Mouse (Mus musculus): ENCODE data around the gene Abca15. TPM values are rescaled to one million over a fixed set of nuclear protein-coding genes. Genes with fewer than 3 reads are reported as not detected.

Gene Abca15
- total and polyA plus RNA-seq, 2 experiments from 2014 or later, result not detected

DNA sequence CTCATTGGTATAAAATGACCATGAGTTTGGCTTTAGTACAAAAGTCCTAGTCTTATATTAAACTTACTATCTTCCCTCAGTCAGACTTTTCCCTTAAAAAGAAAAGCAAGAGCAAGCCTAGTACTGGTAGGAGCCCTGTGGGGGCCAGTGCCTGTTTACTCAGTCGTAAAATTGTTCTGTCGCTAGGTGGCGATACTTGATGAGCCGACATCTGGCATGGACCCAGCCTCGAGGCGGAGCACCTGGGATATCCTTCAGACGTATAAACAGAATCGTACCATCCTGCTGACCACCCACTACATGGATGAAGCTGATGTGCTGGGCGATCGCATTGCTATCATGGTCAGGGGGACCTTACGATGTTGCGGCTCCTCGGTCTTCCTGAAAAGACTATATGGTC, 32.7 kb downstream of the Abca15 start:
- DNase-seq (ENCODE audit: low spot score) (peak; percentile 7), ATAC-seq (ENCODE audit: low FRiP score) (no peak)
- Histone ChIP-seq H3K4me3 (ENCODE audit: low read depth, low read length) (no peak overlapping the region), H3K4me1 (ENCODE audit: insufficient read depth, low read length) (no peaks in the 10 kb centered on the region), H3K27me3 (ENCODE audit: insufficient read depth, low read length) (no peaks in the 10 kb centered on the region), H3K9me3 (ENCODE audit: low read length) (no peaks in the 10 kb centered on the region), H3K27ac (ENCODE audit: low read depth, low read length) (no peak overlapping the region), H3K4me2 (ENCODE audit: low read depth, low read length, poor library complexity, severe bottlenecking) (no peak overlapping the region), H3K36me3 (ENCODE audit: insufficient read depth, low read length) (no peaks in the 10 kb centered on the region), H3K9ac (replicated peaks; ENCODE audit: low read length, poor library complexity, severe bottlenecking) (no peak overlapping the region)
- peak; percentile 27 for TF ChIP-seq CTCF (IDR thresholded peaks at IDR 0.05)
- 38% methylated on average over 13 of the region's 13 CpGs for WGBS

DNA sequence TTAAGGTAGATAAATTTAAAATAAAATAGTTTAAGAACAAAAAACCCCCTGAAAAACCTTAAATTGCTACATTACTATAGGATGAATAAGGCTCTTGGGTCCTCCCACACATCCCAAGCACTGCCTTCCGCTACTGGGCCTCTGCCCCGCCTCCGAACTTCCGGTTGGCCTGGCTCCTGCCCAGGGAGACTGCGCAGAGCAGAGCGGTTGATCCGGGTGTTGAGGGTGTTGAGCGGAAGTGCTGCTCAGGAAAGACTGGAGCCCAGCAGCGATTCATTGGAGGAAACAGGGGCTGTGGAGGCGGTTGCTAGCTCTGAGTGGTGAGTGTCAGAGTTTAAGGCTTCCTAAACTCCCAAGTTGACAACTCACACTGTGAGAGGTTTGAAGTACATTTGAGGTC, 81.0 kb downstream of the Abca15 start, which contains the start of gene Abca16:
Gene Abca16 (plus strand): TSS at position 201 of the 400 bp plus-strand sequence.
- H3K4me1 ChIP-seq (ENCODE audit: insufficient read depth, low read length), result no peaks in the 10 kb centered on the region
- DNase-seq (ENCODE audit: low spot score) (no peak), ATAC-seq (ENCODE audit: low FRiP score) (no peak)
- H3K4me2 ChIP-seq (ENCODE audit: low read depth, low read length, poor library complexity, severe bottlenecking), result no peak within 1 kb of the TSS
- no peak within 1 kb of the TSS for H3K4me3 ChIP-seq (ENCODE audit: low read depth, low read length)
- no peak within 1 kb of the TSS for H3K27ac ChIP-seq (ENCODE audit: low read depth, low read length)
- H3K9me3 ChIP-seq (ENCODE audit: low read length), result no peaks in the 10 kb centered on the region
- H3K9ac ChIP-seq (replicated peaks; ENCODE audit: low read length, poor library complexity, severe bottlenecking), result no peak within 1 kb of the TSS
- no peak for TF ChIP-seq CTCF (IDR thresholded peaks at IDR 0.05)
- 79% methylated on average over 10 of the region's 10 CpGs for WGBS
- no peaks in the 10 kb centered on the region for H3K36me3 ChIP-seq (ENCODE audit: insufficient read depth, low read length)
- no peaks in the 10 kb centered on the region for H3K27me3 ChIP-seq (ENCODE audit: insufficient read depth, low read length)

DNA sequence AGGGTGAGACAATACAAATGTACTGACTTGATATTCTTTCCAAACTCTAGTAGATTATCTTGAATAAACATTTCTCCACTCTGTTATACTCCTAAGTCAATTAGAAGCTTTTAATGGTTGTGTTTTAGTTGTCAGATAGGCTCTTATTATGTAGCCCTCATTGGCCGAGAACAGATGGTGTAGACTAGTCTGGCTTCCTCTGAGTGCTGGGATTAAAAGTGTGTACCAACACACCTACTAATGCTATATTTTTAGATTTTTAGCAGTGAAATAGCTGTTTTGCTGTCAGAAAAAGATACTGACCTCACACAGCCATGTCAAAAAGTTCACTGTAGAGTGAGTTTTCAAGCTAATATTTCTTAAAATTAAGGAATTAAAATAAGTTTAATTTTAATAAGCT, 83.9 kb downstream of the Abca15 start:
- ATAC-seq (ENCODE audit: low FRiP score) (no peak), DNase-seq (ENCODE audit: low spot score) (no peak)
- no peak overlapping the region for H3K4me2 ChIP-seq (ENCODE audit: low read depth, low read length, poor library complexity, severe bottlenecking)
- 97% methylated on average over 1 of the region's 1 CpGs for WGBS
- H3K27ac ChIP-seq (ENCODE audit: low read depth, low read length), result no peak overlapping the region
- no peaks in the 10 kb centered on the region for H3K36me3 ChIP-seq (ENCODE audit: insufficient read depth, low read length)
- no peaks in the 10 kb centered on the region for H3K4me1 ChIP-seq (ENCODE audit: insufficient read depth, low read length)
- H3K9me3 ChIP-seq (ENCODE audit: low read length), result no peaks in the 10 kb centered on the region
- H3K27me3 ChIP-seq (ENCODE audit: insufficient read depth, low read length), result no peaks in the 10 kb centered on the region
- no peak for TF ChIP-seq CTCF (IDR thresholded peaks at IDR 0.05)
- H3K4me3 ChIP-seq (ENCODE audit: low read depth, low read length), result no peak overlapping the region
- no peak overlapping the region for H3K9ac ChIP-seq (replicated peaks; ENCODE audit: low read length, poor library complexity, severe bottlenecking)

DNA sequence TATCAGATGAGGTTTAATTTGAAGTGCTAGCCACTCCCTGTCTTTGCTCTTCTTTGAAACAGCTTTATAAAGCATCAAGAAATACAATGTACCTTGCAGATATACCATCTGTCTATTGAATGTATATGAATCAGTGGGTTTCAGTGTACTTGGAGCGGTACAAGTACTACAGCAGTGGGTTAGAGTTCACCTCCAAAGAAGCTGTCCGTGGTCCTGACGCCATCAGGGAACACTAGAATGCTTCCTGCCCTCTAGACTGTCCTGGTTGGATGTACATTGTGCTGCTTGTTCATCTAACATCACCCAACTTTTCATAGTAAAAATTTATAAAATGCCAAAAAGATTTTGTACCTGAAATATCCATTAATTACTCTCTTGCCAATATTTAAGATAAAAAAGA, 98.2 kb downstream of the Abca15 start:
- Histone ChIP-seq H3K4me3 (ENCODE audit: low read depth, low read length) (no peak overlapping the region), H3K4me2 (ENCODE audit: low read depth, low read length, poor library complexity, severe bottlenecking) (no peak overlapping the region), H3K9ac (replicated peaks; ENCODE audit: low read length, poor library complexity, severe bottlenecking) (no peak overlapping the region), H3K4me1 (ENCODE audit: insufficient read depth, low read length) (no peaks in the 10 kb centered on the region), H3K36me3 (ENCODE audit: insufficient read depth, low read length) (no peaks in the 10 kb centered on the region), H3K27me3 (ENCODE audit: insufficient read depth, low read length) (no peaks in the 10 kb centered on the region), H3K27ac (ENCODE audit: low read depth, low read length) (no peak overlapping the region), H3K9me3 (ENCODE audit: low read length) (no peaks in the 10 kb centered on the region)
- DNase-seq (ENCODE audit: low spot score) (no peak), ATAC-seq (ENCODE audit: low FRiP score) (no peak)
- WGBS, result 30% methylated on average over 3 of the region's 3 CpGs
- TF ChIP-seq CTCF (IDR thresholded peaks at IDR 0.05), result no peak

DNA sequence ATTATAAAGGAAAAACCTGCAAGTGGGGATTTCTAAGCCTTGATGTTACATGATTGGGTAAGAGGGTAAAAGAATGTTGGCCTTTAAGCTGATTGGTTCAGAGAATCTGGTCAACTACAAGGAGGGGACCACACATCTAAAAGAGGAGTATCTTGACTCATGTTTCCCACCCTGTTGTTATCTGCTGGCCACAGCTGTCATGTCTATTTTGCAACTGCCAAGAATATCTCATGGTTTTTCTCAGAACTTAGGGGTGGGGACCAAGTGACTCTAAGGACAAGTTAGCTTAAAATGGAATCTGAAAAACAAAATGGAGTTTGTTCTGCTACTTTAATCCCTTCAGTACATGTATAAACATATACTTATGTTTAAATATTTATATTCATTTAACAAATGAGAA, 103.0 kb downstream of the Abca15 start:
- H3K9me3 ChIP-seq (ENCODE audit: low read length), result no peaks in the 10 kb centered on the region
- no peaks in the 10 kb centered on the region for H3K27me3 ChIP-seq (ENCODE audit: insufficient read depth, low read length)
- ATAC-seq (ENCODE audit: low FRiP score), result no peak
- no peak overlapping the region for H3K4me3 ChIP-seq (ENCODE audit: low read depth, low read length)
- no peak overlapping the region for H3K9ac ChIP-seq (replicated peaks; ENCODE audit: low read length, poor library complexity, severe bottlenecking)
- no peaks in the 10 kb centered on the region for H3K36me3 ChIP-seq (ENCODE audit: insufficient read depth, low read length)
- H3K27ac ChIP-seq (ENCODE audit: low read depth, low read length), result no peak overlapping the region
- no peak for DNase-seq (ENCODE audit: low spot score)
- no peak for TF ChIP-seq CTCF (IDR thresholded peaks at IDR 0.05)
- H3K4me2 ChIP-seq (ENCODE audit: low read depth, low read length, poor library complexity, severe bottlenecking), result no peak overlapping the region
- no peaks in the 10 kb centered on the region for H3K4me1 ChIP-seq (ENCODE audit: insufficient read depth, low read length)

Other genes starting within 250 kb of the Abca15 start
- 0.66 and 2.8 TPM in 2 replicates for gene Dnah3, start 233.4 kb upstream of the Abca15 start, total RNA-seq (2014; rRNA removed)
- 0.10 and 0.15 TPM in 2 replicates for gene Dnah3, start 233.4 kb upstream of the Abca15 start, polyA plus RNA-seq (2015; fragmentation: Nextera tagmentation; extraction: Ambion mirVana)
- gene Tmem159, start 226.3 kb upstream of the Abca15 start, total RNA-seq (2014; rRNA removed), result 11.8 and 15.2 TPM in 2 replicates
- gene Tmem159, start 226.3 kb upstream of the Abca15 start, polyA plus RNA-seq (2015; fragmentation: Nextera tagmentation; extraction: Ambion mirVana), result 17.5 and 17.6 TPM in 2 replicates
- gene Zp2, start 183.4 kb upstream of the Abca15 start, total RNA-seq (2014; rRNA removed), result not detected in 2 replicates
- gene Zp2, start 183.4 kb upstream of the Abca15 start, polyA plus RNA-seq (2015; fragmentation: Nextera tagmentation; extraction: Ambion mirVana), result not detected in 2 replicates
- not detected in 2 replicates for gene Anks4b, start 154.8 kb upstream of the Abca15 start, total RNA-seq (2014; rRNA removed)
- gene Anks4b, start 154.8 kb upstream of the Abca15 start, polyA plus RNA-seq (2015; fragmentation: Nextera tagmentation; extraction: Ambion mirVana), result not detected in 2 replicates
- 17.4 and 26.6 TPM in 2 replicates for gene Crym, start 126.6 kb upstream of the Abca15 start, total RNA-seq (2014; rRNA removed)
- 14.7 TPM in 2 replicates for gene Crym, start 126.6 kb upstream of the Abca15 start, polyA plus RNA-seq (2015; fragmentation: Nextera tagmentation; extraction: Ambion mirVana)
- gene Abca14, start 124.7 kb upstream of the Abca15 start, total RNA-seq (2014; rRNA removed), result not detected in 2 replicates
- not detected in 2 replicates for gene Abca14, start 124.7 kb upstream of the Abca15 start, polyA plus RNA-seq (2015; fragmentation: Nextera tagmentation; extraction: Ambion mirVana)
- gene Abca16, start 81.0 kb downstream of the Abca15 start, total RNA-seq (2014; rRNA removed), result not detected in 2 replicates
- gene Abca16, start 81.0 kb downstream of the Abca15 start, polyA plus RNA-seq (2015; fragmentation: Nextera tagmentation; extraction: Ambion mirVana), result not detected in 2 replicates